Mouse (Mus musculus): ENCODE data around the gene Alcam.

The Alcam gene

DNA sequence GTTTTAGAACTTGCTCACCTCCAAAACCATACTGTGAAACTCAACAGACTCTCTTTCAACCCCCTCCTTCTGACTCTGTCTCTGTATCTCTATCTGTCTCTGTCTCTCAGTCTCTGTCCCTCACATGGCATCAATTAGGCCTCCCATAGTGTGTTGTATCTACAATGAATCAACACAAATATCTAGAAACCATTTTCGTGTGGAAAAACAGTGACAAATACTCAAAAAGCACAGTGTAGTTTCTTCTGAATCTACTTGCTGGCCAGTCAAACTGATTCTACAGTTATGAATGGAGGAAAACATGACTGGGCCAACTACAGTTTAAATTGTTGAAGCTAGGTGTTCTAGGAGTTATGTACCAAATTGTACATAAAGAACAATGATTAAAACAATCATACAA lies 10.8 kb downstream of the Alcam start:
- no peak for DNase-seq (ENCODE audit: low spot score in 2 of 2)

DNA sequence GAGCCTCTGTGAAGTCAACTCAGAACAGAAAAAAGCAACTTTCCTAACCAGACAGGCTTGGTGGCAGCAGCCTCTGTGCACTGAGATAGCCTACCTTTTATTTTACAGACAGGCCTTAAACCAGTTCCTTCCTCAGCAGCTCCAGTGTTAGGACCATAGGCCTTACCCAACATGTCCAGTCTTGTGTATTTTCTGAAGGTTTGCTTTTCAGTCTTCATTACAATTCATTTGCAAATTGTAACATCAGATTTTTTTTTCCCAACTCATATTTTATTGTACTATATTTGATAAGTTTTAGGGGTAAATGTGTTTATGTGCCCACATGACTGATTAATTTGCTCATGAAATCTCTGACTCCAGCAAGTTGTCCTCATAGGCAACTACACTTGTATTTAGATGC lies 14.3 kb downstream of the Alcam start:
- DNase-seq (ENCODE audit: low spot score in 2 of 2) = no peak

DNA sequence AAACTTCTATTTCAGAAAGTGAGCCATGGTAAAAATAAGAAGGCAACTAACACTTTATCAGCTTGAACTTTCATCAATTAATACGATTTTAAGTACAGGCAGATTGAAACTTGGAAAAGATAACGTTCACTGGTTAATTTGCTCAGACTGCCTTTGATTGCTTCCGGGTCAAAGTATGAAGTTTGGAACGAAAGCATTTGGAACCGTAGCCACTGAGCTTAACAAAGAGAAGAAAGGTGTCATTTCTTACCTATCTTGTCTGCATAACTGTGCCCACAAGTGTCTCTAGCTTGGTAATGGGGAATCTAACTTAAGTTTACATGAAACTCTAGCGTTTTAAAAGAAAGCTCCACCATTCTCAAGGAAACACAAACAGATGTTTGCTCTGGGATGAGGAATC lies 14.9 kb downstream of the Alcam start:
- DNase-seq (ENCODE audit: low spot score in 2 of 2) = no peak

DNA sequence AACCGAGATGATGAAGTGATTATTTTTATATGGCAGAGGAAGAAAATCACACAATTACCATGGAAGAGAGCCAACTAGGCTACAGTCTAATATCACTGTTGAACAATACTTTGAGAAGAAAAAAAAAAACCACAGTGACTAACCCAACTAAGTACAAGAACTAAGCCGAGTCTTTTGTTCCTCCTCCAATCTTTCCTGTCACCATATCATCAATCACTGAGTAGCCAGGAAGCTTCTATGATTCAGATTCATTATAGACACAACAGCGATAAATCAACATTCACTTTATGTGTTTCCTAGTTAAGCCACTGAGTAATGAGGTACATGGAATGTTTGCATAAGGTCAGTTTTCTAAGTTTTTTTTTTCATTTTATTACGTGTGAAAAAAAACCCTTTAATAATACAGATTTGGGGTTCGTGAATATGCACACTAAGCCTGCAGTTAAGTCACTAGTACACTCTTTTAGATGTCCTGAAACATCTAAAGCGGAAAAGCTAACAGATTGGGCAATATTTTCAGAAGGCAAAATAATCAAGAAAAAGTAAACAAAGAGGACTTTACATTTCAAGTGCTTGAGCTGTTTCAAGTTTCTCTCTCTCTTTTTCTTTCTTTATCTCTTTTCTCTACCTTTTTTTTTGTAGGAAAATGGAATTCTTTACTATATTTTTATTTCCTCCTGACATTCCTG lies 15.5 kb downstream of the Alcam start:
- no peak for DNase-seq (ENCODE audit: low spot score in 2 of 2)

DNA sequence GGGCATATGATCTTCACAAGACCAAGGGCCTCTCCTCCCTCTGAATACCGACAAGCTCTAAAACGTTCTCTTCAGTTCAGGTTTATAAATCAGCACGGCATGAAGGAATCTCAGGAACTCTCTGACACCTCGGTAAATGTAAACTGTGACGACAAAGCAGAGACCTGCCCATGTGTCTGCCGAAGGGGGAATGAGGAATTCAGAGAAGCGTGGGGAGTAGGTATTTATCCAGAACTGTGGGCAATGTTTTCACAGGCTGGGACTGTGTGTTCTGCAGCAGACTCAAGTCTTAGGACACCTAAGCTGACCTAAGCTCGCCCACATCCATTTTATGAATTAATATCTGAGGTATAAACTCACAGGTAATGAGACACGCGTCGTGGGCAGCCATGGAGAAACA lies 20.7 kb downstream of the Alcam start:
- DNase-seq (ENCODE audit: low spot score in 2 of 2) = no peak

DNA sequence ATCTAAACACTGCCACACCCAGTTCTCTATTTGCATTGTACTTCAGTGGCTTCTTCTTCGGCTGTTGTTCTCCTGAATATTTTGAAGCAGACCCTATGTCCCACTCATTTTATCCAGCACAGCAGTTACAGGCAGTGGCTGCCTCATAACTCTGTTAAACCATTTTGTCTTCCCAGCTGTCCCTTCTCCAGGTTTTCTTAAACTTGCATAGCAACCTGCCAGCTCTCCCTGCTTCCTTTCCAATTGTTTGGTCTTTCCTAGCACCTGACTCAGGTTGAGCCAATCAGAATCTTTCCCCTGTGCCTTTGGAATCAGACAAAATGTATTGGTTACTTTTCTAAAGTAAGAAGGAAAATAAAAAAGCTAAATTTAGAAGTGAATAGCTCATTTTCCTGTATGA lies 21.8 kb downstream of the Alcam start:
- no peak for DNase-seq (ENCODE audit: low spot score in 2 of 2)

DNA sequence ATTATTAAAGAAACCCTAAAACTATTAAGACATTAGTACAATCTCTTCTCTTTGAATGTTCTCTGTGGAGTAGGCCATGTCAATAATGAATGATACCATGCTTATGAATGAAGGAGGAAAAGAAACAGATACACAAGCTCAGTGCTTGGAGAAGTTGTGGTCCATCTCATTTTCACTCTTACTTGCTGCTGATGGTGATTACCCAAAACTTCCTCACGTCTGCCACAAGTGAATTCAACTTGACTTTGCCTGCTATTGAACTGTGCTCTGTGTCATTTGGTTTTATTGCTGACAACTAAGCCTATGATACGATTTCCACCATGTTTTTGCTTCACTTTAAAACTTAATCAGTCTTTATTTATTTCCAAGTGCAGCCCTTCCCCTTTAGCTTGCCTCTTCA lies 22.3 kb downstream of the Alcam start:
- DNase-seq (ENCODE audit: low spot score in 2 of 2) = no peak

DNA sequence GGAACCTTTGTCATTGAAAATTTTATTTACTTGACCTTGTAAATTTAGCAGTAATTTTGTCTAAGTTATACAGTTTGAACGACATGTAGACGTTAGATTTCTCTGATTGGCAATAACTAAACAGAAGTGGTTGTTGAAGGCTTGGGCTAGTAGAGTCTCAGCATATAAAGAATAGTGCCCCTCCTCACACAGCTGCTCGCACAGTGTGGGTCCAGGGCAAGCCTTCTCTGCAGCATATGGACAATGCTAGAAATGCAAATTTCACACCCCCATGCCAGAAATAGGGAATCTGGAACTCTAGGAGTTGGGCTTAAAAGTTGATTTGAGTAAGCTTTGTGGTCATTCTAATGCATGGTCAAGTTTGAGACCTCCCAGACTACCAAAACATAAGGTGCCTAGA lies 23.8 kb downstream of the Alcam start:
- DNase-seq (ENCODE audit: low spot score in 2 of 2) = no peak

DNA sequence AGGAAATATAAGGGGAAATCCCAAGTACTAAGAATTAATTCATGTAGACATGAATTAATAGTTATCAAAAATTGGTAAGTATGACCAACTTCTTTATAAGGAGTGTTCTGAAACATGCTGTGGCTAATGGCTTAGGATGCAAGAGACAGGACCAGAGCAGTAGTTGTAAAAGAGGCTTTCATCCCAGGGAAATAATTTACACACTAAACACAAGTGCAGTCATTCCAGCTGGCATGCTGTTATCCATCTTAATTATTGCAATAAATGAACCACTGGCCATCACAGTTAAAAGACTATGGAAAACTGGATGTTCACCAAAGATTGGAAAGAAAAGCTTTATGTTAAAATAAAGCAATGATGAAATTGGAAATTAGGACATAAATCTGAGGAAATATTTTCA lies 24.2 kb downstream of the Alcam start:
- DNase-seq (ENCODE audit: low spot score in 2 of 2) = no peak

DNA sequence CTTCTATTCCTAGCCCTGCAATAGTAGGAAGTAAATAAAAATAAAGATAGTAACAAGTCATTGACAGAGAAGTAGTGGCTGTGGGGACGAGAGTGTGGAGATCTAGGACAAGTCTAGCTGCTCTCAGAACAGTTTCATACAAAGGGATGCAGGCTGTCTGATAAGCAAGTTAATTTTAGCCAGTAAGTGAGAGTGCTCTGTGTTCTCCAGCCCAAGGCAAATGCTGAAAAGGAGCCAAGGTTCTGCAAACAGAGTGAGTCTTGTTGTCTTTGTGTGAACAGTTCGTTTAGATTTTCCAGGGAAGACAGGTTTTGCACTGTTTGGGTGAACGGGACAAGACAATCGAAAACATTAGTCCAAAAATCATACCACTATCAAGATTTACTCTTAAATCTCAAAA lies 25.4 kb downstream of the Alcam start:
- no peak for DNase-seq (ENCODE audit: low spot score in 2 of 2)

DNA sequence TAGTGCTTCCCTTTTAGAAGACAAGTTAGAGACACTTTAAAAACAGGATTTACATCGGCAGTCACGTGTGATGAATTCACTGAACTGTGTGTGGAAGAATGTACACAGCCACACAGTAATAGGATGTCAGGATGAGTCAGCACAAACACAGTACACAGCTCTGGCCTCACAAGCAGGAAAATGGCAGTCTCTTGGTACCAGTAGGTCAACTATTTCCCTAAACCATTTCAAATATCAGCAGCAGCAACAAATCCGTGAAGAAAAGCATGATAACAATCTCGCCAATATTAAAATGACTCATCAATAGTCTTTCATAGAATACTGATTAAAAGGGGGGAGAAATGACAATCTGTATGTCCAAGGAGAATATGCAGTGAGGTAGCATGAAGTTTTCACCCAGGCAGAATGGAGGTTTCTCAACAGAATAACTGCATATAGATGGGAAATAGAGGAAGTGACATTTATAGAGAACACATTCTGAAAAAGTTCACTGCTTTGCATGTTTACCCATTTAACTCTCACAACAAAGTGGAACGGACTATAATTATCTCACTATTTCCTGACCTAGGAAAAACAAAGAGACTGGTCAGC lies 35.2 kb downstream of the Alcam start:
- DNase-seq (ENCODE audit: low spot score in 2 of 2) = no peak

DNA sequence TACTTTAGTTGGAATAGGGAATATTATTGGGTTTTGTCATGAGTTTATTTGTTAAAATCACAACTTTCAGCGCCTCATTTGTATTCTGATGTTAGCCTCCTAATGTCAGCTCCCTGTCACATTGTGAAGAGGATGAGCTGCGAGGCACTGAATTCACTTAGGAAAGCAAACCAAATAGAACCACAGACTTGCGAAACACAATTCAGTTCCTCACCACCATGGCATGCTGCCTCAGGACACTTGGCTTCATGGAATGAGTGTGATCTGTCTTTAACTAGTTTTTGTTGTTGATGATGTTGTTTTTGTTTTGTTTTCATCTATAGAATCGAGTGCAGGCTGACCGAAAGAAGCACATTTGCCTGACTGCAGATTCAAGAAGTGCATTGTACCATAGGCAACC lies 35.9 kb downstream of the Alcam start:
- no peak for DNase-seq (ENCODE audit: low spot score in 2 of 2)

DNA sequence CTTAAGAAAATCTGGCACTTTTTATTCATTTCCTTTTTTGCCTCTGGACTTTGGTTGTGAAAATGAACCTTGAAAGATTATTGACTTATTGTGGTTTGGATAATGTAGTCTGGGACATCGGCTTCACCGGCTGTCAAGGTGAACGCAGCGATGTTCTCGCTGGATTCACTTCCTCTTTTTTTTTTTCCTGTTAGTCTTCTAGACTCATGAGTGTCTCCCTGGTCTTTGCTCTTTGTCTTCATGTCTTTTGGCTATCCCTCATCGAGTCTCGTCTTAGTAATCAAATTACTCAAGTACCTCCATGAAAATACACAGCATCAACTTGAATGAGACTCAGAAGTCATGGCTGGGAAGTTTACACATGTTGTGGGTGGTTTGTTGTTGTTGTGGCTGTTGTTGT lies 36.7 kb downstream of the Alcam start:
- DNase-seq (ENCODE audit: low spot score in 2 of 2) = no peak

DNA sequence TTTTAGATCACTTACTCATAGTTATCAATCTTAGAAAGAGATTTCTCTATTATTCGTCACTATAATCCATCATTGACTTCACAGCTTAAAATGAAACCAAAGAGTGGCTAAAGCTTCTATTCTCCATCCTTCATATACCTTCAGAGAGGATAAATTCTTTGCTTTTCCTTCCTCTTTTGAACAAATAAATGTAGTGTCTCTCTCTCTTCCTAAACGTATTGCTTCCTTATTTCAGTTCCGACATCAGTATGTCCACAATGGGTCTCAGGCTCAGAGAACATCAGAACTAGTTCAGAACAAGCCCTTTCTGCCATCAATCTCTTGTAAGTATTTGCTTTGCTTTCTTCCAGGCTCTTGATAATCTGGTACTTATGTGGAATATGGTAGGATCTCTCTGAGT lies 40.2 kb downstream of the Alcam start:
- no peak for DNase-seq (ENCODE audit: low spot score in 2 of 2)

DNA sequence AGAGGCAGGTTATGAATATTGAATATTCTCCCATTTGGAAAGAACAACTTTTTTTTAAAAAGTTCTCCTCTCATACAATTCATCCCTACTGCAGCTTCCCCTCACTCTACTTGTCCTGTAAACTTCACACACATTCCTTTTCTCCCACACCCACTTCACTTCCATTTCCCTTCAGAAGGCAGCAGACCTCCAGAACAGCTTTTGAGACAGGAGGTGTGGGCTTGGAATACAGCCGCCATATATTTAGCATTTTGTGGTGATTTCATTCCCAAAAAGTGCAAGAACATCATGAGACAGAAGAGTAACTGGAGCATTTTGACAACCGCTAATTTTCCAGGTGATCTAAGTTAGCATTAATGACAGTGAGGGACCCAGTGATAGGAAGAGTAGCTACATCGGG lies 47.8 kb downstream of the Alcam start:
- no peak for DNase-seq (ENCODE audit: low spot score in 2 of 2)

DNA sequence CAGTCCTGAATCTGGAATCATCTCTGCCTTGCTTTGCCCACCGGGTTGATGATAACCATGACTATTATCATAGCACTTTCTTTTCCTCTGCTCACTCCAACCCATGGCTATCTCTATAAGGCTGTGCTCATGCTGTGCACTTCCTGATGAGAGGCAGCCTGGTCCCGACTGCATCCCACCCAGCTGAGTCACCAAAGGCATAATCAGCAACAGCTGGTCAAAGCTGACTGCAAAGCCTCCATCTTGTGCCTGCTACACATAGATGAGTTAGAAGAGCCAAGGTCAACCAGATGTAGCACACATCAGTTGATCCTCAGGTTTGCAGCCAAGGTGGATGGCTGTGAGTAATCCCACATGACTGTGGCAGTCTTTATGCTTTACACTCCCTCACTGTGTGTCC lies 48.6 kb downstream of the Alcam start:
- DNase-seq (ENCODE audit: low spot score in 2 of 2) = no peak

DNA sequence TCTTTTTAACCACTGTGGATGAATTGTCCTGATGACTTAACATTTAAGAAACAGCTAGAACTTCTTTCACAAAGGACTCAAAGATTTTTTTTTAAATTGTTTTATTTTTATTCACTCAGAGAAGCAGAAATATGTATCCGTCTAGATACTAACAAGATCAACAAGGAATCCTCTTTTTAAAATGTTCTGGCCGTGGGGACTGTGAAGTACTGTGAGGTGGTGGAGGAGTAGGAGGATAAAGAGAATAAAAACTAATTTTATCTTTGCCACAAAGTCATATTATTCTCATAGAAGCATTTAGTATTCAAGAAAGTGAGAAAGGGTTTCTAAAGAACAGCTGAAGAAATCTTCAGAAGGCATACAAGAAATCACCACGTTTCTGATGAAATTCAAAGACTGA lies 54.8 kb downstream of the Alcam start:
- DNase-seq (ENCODE audit: low spot score in 2 of 2) = no peak

DNA sequence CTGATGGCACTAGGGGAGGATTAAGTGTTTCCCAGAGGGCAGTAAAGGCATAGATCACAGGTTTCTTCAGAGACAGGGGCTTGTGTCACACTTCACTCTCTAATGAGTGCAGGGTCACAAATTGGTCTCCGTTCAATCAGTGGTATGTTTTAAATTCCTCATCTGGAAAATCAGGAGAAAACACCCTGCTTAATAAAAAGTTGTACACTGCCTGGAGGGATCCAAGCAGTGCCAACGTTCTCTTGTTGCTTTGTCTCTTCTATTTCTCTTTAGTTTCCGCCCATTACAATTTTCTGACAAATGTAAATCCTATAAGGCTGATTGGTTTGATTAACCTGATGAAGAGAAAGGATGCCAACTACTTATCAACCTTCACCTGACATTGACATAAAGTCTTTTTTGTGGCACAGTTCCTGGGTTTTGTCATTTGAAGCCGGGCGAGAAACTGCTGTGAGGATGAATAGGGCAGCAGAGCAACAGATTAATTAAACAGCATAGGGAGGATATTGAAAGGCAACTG lies 67.0 kb downstream of the Alcam start:
- DNase-seq (ENCODE audit: low spot score in 2 of 2) = no peak

DNA sequence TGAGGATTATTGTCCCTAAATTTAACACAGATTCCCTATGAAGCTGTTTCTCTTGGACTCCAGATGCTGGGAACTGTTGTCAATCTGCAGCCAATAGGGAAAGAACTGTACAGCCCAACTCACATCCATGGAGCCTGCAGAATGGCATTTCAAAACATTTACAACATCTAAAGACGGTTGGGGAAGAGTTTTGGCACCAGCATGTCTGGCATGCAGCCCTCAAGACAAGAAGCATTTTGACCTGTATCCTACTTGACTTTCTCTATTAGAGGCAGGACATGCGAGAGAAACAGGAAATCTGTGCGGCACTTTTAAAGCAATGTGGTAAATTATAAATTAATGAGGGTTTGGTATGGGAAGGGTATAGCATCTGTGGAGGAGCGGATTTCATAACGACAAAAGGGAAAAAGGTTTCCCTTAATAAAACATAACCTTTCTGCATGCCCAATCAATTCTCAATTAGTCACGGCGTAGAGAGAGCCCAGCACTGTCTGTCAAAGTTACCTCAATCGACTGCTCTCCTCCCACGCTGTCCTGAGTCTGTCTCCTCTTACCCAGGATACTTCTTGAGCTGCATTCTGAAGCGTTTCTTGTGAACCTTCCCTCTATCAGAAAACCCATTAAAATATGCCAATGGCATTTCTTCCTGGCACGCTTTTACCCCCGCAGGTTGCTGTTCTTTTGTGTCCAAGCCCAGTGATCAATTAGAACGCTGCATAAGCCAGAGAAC lies 70.3 kb downstream of the Alcam start:
- no peak for DNase-seq (ENCODE audit: low spot score in 2 of 2)

DNA sequence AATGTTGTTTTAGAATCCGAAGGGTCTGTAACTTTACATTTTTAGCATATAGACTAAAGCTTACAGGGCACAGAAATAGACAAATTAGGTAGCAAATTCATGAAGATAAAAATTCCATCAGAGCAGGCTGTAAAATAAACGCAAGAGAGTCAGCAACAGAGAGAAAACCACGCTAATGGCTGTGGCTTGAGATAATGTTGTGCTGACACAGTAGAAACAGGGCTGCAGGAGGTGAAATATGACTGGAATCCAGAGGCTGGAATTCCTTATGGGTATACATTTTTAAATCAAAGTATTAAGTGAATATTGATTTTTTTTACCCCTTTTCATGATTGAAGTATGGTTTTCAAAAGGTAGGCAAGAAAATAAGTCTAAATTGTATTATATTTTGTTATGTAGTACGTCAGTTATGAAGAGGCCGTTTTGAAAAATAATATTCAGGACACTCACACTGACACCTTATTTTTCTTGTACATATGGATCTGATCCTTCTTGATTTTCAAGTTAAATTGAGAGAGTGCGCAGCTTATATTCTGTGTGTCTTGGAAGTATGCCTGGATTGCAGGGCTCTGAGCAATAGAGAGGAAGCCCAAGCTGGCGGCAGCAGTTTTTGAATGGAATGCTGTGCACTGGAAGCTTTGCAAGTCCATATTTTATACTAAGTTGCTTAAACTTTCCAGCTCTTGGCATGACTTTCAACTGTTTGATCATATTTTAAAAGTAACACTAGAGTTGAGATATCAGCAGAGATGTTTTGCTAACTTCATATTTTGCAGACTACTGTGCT lies 74.9 kb downstream of the Alcam start:
- no peak for DNase-seq (ENCODE audit: low spot score in 2 of 2)

DNA sequence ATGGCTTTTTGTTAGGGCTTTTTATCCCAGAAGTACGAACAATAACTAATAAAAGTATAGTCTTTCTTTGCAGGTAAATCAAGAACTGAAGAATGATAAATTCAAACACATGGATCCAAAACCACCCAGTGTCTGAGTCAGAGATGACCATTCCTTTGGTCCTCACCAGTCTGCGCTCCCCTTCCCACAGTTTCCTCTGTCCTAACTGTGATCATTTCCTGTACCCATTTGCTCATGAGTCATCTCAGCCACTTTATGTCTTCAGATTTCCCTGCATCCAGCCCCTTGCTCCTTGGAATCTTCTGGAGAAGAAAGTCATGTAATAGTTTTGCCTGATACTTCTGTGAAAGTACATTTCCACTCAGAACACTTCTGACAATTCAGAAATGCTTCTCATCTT lies 77.0 kb downstream of the Alcam start:
- DNase-seq (ENCODE audit: low spot score in 2 of 2) = no peak

DNA sequence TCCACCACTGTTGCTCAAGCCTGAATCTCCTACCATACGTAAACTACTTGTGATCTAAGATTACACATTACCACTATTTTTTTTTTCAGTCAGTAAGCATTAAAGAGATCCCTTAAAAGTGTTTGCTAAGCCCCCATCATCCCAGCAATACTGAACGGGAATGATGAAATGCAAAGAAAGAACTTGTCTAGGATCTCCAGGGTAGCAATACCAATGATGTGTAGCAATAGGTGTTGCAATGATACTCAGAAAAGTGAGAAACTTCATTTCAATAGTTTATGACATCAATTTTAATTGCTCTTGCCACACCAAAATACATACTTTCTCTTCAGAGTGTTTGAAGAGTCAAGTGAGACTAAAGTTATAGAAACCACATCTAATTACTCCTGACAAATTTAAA lies 81.9 kb downstream of the Alcam start:
- no peak for DNase-seq (ENCODE audit: low spot score in 2 of 2)
